Mouse (Mus musculus) frontal cortex, postnatal 10 days (tissue): ENCODE measurements at regions not wholly inside any gene's neighbourhood (a gene's known extent, or its start where the extent isn't known, plus 50 kb on each side); places are given as distances from the start of the nearest gene placed in this dataset.
"Not testable (repeated sequence)": the region's sequence is repeated elsewhere in the genome, so short reads cannot be mapped to it uniquely, and the experiment has no call there.

ENCODE experiments used
- DNase-seq, 2 experiments: peaks; one replicate each; pipeline ENCODE4 v3.0.0; 2022; ENCODE audit warnings: low spot score in 2 of 2, mixed read lengths in 1 of 2

GRCm38 (mm10) chr6:5663433-5664175 is 61.8 kb upstream of the Dync1i1 start:
- no peak for DNase-seq

GRCm38 (mm10) chr6:5645150-5645732 is 80.2 kb upstream of the Dync1i1 start:
- peak; percentile 31 to 72 for DNase-seq

GRCm38 (mm10) chr6:5634222-5634621 is 91.2 kb upstream of the Dync1i1 start:
- DNase-seq: no peak

GRCm38 (mm10) chr6:5633036-5633708 is 92.3 kb upstream of the Dync1i1 start:
- DNase-seq: peak in 1 of 2 experiments; percentile 39

- no peak for DNase-seq
Observed at GRCm38 (mm10) chr6:5624085-5624484, 101.4 kb upstream of the Dync1i1 start.

- DNase-seq: no peak
Observed at GRCm38 (mm10) chr6:5621582-5621981, 103.9 kb upstream of the Dync1i1 start.

- no peak for DNase-seq
Observed at GRCm38 (mm10) chr6:5594011-5594410, 97.9 kb upstream of the Pdk4 start.

- peak; percentile 22 to 63 for DNase-seq
Observed at GRCm38 (mm10) chr6:5589635-5590034, 93.5 kb upstream of the Pdk4 start.

GRCm38 (mm10) chr6:5582923-5583525 is 86.9 kb upstream of the Pdk4 start:
- no peak for DNase-seq

GRCm38 (mm10) chr6:5576891-5577290 is 80.8 kb upstream of the Pdk4 start:
- not testable (repeated sequence) for DNase-seq

- no peak for DNase-seq
Observed at GRCm38 (mm10) chr6:5566582-5566981, 70.5 kb upstream of the Pdk4 start.

- no peak for DNase-seq
Observed at GRCm38 (mm10) chr6:5565049-5565448, 68.9 kb upstream of the Pdk4 start.

GRCm38 (mm10) chr6:5553703-5554394 is 57.7 kb upstream of the Pdk4 start:
- DNase-seq: no peak

GRCm38 (mm10) chr6:5550067-5550466 is 54.0 kb upstream of the Pdk4 start:
- no peak for DNase-seq
